Mouse (Mus musculus) hindbrain, embryonic 10.5 days (tissue): ENCODE measurements around the gene Prkar2b. TPM values are rescaled to one million over a fixed set of nuclear protein-coding genes. Genes with fewer than 3 reads are reported as not detected.

Source experiments
- DNase-seq: peaks from one replicate; pipeline ENCODE4 v3.0.0-alpha.2; 2017; ENCODE audit warnings: low spot score
- H3K27ac ChIP-seq: fragments of 300-500 bp; sonication (generic); 2 replicates; pipeline ENCODE4 v1.5.1; 2016; ENCODE audit warnings: mild to moderate bottlenecking, moderate library complexity
- H3K27me3 ChIP-seq: fragments of 300-500 bp; sonication (generic); 2 replicates; pipeline ENCODE4 v1.6.1; 2016; ENCODE audit warnings: mild to moderate bottlenecking; ENCODE audit not compliant: poor library complexity, insufficient read depth, severe bottlenecking
- H3K36me3 ChIP-seq: fragments of 300-500 bp; sonication (generic); 2 replicates; pipeline ENCODE4 v1.6.1; 2016; ENCODE audit warnings: mild to moderate bottlenecking, moderate library complexity
- H3K4me1 ChIP-seq: fragments of 300-500 bp; sonication (generic); replicated peaks from 2 replicates; pipeline ENCODE4 v1.6.1; 2016; ENCODE audit warnings: mild to moderate bottlenecking
- H3K4me3 ChIP-seq: fragments of 300-500 bp; sonication (generic); 2 replicates; pipeline ENCODE4 v1.5.1; 2016; ENCODE audit warnings: mild to moderate bottlenecking, moderate library complexity
- H3K9me3 ChIP-seq: fragments of 300-500 bp; sonication (generic); 2 replicates; pipeline ENCODE4 v1.6.1; 2016; ENCODE audit warnings: mild to moderate bottlenecking, moderate library complexity
- WGBS: fragments of 180-500 bp; shearing (Covaris S2); methylation state at CpG from one replicate; pipeline ENCODE4 v1.1.7; 2016; 5-methylcytosine and 5-hydroxymethylcytosine counted together
- polyA plus RNA-seq: library from polyadenylated mRNA; unstranded; fragments of >200 nt; fragmentation: Nextera tagmentation; extraction: Ambion mirVana; gene quantifications from 2 replicates; pipeline ENCODE4 v1.2.1, GENCODE M21; 2016

Gene Prkar2b
- polyA plus RNA-seq, 1 experiment from 2014 or later = 40.4 TPM

- Histone ChIP-seq H3K27me3 (no peaks in the 10 kb centered on the region), H3K4me3 (no peak overlapping the region), H3K9me3 (no peaks in the 10 kb centered on the region), H3K27ac (no peak overlapping the region), H3K4me1 (0 out of 2 replicates have a peak, but pooled peaks cover 5% of the 10 kb centered on the region), H3K36me3 (no peaks in the 10 kb centered on the region)
- DNase-seq = no peak
- 78% methylated on average over 5 of the region's 5 CpGs for WGBS
Measured at GRCm38 (mm10) chr12:31996877-31997276, 64.2 kb downstream of the Prkar2b start.

DNA sequence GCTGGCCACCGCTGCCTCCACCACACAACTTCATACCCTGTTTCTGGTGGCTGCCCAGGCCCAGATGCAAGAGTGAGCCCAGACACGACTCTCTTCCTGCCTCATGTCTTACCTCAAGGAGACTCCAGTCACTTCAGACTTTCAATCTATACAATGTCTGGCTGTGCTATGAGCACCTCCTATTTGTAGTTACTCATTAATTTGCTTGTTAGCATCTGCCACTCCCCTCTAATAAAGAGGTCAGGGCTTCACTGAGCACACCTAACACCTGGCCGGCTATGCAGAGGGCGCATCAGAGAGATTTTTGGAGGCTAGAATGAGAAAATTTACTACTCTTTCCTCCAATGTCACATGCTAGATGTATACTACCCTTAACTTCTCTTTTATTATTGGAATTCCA, 70.5 kb downstream of the Prkar2b start:
- 92% methylated on average over 4 of the region's 4 CpGs for WGBS
- DNase-seq = no peak
- H3K9me3 ChIP-seq = no peaks in the 10 kb centered on the region; the same call in 1 of the 2 replicates

DNA sequence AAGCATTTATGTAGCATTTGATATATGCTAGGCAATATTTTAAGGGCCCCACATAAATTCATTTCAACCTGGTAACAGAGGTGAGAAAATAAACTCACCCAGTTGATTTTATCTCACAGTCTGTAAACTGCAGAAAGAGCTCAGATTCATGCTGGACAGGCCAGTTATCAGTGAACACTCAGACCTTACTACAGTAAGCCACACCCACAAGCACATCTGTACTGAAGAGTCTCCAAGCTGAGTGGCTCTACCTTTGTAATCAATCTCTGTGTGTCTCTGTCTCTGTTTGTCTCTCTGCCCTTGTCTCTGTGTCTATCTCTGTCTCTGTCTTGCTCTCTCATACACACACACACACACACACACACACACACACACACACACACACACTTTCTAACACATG, 71.4 kb downstream of the Prkar2b start:
- Histone ChIP-seq H3K27ac (no peak overlapping the region), H3K4me3 (no peak overlapping the region), H3K9me3 (no peaks in the 10 kb centered on the region; the same call in 1 of the 2 replicates), H3K4me1 (0 out of 2 replicates have a peak, but pooled peaks cover 2% of the 10 kb centered on the region), H3K27me3 (no peaks in the 10 kb centered on the region), H3K36me3 (no peaks in the 10 kb centered on the region)
- DNase-seq = no peak

More for the DNA sequence above, 70.5 kb downstream of the Prkar2b start:
- no peaks in the 10 kb centered on the region for H3K27me3 ChIP-seq
- no peaks in the 10 kb centered on the region for H3K36me3 ChIP-seq
- H3K4me3 ChIP-seq = no peak overlapping the region
- H3K27ac ChIP-seq = no peak overlapping the region
- H3K4me1 ChIP-seq = no peaks in the 10 kb centered on the region

- Histone ChIP-seq H3K9me3 (no peaks in the 10 kb centered on the region; the same call in 1 of the 2 replicates), H3K27ac (no peak overlapping the region), H3K36me3 (0 out of 2 replicates have a peak, but pooled peaks cover 2% of the 10 kb centered on the region), H3K4me3 (no peak overlapping the region), H3K27me3 (no peaks in the 10 kb centered on the region), H3K4me1 (0 out of 2 replicates have a peak, but pooled peaks cover 4% of the 10 kb centered on the region)
- no peak for DNase-seq
- 93% methylated on average over 2 of the region's 2 CpGs for WGBS
Measured at GRCm38 (mm10) chr12:31986463-31986862, 74.6 kb downstream of the Prkar2b start.

DNA sequence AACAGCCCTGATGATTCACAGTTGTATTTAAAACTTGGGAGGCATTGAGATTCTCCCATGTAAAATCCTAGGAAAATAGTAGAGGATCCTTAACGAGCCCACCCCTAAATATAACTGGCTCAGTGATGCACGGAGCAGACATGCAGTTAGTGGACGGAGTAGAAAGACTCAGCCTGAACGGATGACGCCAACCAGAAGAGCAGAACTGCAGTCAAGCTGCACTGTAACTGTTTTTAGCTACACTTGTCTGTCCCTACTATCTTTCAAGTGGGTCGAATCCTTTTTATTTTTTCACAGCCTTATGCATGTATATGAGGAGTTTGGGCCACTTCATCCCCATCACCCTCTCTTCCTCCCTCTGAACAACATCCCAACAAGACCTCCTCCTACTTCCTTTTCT, 75.4 kb downstream of the Prkar2b start:
- Histone ChIP-seq H3K27ac (no peak overlapping the region), H3K4me1 (0 out of 2 replicates have a peak, but pooled peaks cover 4% of the 10 kb centered on the region), H3K4me3 (no peak overlapping the region), H3K9me3 (no peaks in the 10 kb centered on the region; the same call in 1 of the 2 replicates), H3K27me3 (no peaks in the 10 kb centered on the region), H3K36me3 (0 out of 2 replicates have a peak, but pooled peaks cover 2% of the 10 kb centered on the region)
- 95% methylated on average over 6 of the region's 6 CpGs for WGBS
- DNase-seq = no peak

- H3K4me3 ChIP-seq = no peak overlapping the region
- 0 out of 2 replicates have a peak, but pooled peaks cover 2% of the 10 kb centered on the region for H3K36me3 ChIP-seq
- H3K9me3 ChIP-seq = no peaks in the 10 kb centered on the region; the same call in 1 of the 2 replicates
- WGBS = 73% methylated on average over 12 of the region's 12 CpGs
- H3K27me3 ChIP-seq = no peaks in the 10 kb centered on the region
- no peak for DNase-seq
- no peak overlapping the region for H3K27ac ChIP-seq
- 0 out of 2 replicates have a peak, but pooled peaks cover 4% of the 10 kb centered on the region for H3K4me1 ChIP-seq
Measured at GRCm38 (mm10) chr12:31984664-31985063, 76.4 kb downstream of the Prkar2b start.

DNA sequence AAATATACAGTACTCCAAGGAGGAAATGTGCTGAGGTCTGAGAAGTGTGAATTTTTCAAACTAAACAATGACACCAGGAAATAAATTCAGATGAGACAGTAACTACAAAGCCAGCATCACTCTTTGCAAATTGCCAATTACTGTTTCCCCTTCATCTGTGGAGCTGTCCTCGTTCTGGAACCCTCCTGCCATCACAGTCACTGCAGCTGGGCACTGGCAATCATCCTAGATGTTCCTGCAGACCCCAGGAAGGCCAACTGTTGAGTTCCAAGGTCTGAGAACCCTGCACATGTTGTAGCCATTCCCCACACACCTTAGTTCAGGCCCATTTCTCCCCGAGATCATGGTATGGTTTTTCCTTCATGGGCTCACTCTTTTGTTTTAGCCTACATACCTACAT, 76.9 kb downstream of the Prkar2b start:
- no peak for DNase-seq
- Histone ChIP-seq H3K27me3 (no peaks in the 10 kb centered on the region), H3K27ac (no peak overlapping the region), H3K4me1 (0 out of 2 replicates have a peak, but pooled peaks cover 4% of the 10 kb centered on the region), H3K4me3 (no peak overlapping the region), H3K9me3 (no peaks in the 10 kb centered on the region; the same call in 1 of the 2 replicates), H3K36me3 (0 out of 2 replicates have a peak, but pooled peaks cover 2% of the 10 kb centered on the region)
- 61% methylated on average over 2 of the region's 2 CpGs for WGBS

DNA sequence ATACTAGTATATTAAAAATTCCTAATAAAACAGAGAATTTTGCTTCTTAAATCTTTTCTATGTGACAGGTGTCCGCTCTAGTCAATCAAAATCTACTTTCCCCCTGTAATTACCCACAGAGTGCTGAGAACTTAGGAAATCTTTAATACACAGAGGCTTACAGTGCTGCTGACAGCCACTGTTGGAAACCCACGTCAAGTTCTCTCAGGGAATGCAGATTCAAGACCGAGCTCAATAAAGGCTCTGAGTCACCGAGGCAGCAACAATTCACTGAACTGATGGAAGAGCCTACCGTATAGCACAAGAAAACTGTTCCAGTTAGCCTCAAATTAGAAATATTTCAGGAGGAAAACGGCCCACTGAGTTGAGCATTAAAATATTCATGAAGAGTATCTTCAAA, 77.3 kb downstream of the Prkar2b start:
- no peak for DNase-seq
- H3K27ac ChIP-seq = no peak overlapping the region
- 0 out of 2 replicates have a peak, but pooled peaks cover 4% of the 10 kb centered on the region for H3K4me1 ChIP-seq

DNA sequence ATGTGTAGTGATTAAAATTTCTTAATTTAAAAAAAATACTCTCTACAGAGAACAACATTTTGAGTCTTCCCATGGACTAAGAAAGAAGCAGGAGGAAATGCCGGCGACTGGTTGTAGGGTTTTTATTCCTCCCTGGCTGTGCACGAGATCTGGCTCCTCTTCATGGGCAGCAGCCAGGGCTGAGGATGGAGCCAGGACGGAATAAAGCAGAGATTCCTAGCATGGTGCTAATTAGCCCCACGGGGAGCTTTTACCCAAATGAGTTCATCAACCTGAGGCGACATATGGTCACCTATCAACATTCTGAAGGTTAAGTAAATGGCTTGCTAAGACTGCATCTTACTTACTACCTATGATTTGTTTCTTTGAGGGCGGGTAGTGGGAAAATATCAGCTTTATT, 77.9 kb downstream of the Prkar2b start:
- Histone ChIP-seq H3K27ac (no peak overlapping the region), H3K9me3 (no peaks in the 10 kb centered on the region; the same call in 1 of the 2 replicates), H3K36me3 (0 out of 2 replicates have a peak, but pooled peaks cover 2% of the 10 kb centered on the region), H3K4me1 (0 out of 2 replicates have a peak, but pooled peaks cover 4% of the 10 kb centered on the region), H3K4me3 (no peak overlapping the region), H3K27me3 (no peaks in the 10 kb centered on the region)
- 69% methylated on average over 7 of the region's 7 CpGs for WGBS
- DNase-seq = no peak

More for the DNA sequence above, 77.3 kb downstream of the Prkar2b start:
- WGBS = 80% methylated on average over 6 of the region's 6 CpGs
- H3K9me3 ChIP-seq = no peaks in the 10 kb centered on the region; the same call in 1 of the 2 replicates
- H3K27me3 ChIP-seq = no peaks in the 10 kb centered on the region
- H3K36me3 ChIP-seq = 0 out of 2 replicates have a peak, but pooled peaks cover 2% of the 10 kb centered on the region
- H3K4me3 ChIP-seq = no peak overlapping the region

DNA sequence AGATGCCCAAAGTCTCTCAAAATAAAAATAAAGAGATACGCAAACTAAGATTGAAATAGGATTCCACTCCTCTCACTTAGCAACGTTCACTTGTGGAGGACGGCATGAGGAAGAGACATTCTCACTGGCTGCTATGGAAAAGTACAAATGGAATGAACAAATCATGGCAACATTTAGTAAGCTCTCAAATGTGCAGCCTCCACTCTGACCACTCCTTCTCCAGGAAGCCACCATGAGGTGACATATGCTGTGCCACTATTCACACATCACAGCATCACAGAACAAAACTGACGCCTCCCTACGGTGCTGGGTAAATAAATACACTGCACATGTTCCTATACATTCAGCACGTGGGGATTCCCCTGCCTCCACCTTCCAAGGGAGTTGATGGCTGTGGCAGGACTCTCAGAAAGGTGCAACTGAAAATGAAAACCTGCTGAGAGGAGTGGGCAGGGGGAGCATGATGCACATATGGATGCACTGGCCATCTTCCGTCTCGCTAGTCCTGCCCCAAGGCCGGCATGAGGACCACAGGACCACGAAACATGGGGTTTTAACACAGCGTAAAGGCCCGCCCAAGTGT, 83.4 kb downstream of the Prkar2b start:
- Histone ChIP-seq H3K27ac (no peak overlapping the region), H3K9me3 (no peaks in the 10 kb centered on the region), H3K4me3 (no peak overlapping the region), H3K36me3 (0 out of 2 replicates have a peak, but pooled peaks cover 2% of the 10 kb centered on the region), H3K4me1 (0 out of 2 replicates have a peak, but pooled peaks cover 3% of the 10 kb centered on the region), H3K27me3 (no peaks in the 10 kb centered on the region)
- no peak for DNase-seq
- 70% methylated on average over 12 of the region's 12 CpGs for WGBS

DNA sequence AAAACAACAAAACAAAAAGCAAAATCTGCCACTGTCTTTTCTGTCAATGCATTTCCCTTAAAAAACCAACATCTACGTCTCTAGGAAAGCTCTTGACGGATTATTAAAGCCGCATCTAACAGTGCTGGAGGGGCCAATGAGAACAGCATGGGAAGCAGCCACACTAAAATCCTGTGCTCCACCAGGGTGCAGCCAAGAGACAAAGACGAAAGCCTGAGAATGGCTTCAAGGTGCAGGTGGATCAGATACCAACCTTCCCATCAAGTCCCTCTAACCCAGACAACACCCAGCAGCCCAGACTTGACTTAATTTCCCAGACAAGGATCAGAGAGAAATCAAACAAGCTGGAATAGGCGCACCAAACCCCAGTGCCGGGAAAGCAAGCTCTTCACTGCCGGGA, 84.6 kb downstream of the Prkar2b start:
- no peaks in the 10 kb centered on the region for H3K9me3 ChIP-seq
- DNase-seq = no peak
- H3K36me3 ChIP-seq = no peaks in the 10 kb centered on the region
- no peak overlapping the region for H3K4me3 ChIP-seq
- no peaks in the 10 kb centered on the region for H3K27me3 ChIP-seq
- 0 out of 2 replicates have a peak, but pooled peaks cover 3% of the 10 kb centered on the region for H3K4me1 ChIP-seq
- H3K27ac ChIP-seq = no peak overlapping the region
- 61% methylated on average over 7 of the region's 7 CpGs for WGBS

GRCm38 (mm10) chr12:31973473-31974172, 87.5 kb downstream of the Prkar2b start:
- H3K36me3 ChIP-seq = no peaks in the 10 kb centered on the region
- WGBS = 75% methylated on average over 13 of the region's 13 CpGs
- no peaks in the 10 kb centered on the region for H3K9me3 ChIP-seq
- no peak overlapping the region for H3K4me3 ChIP-seq
- no peak for DNase-seq
- no peak overlapping the region for H3K27ac ChIP-seq
- no peaks in the 10 kb centered on the region for H3K27me3 ChIP-seq
- H3K4me1 ChIP-seq = 0 out of 2 replicates have a peak, but pooled peaks cover 3% of the 10 kb centered on the region

DNA sequence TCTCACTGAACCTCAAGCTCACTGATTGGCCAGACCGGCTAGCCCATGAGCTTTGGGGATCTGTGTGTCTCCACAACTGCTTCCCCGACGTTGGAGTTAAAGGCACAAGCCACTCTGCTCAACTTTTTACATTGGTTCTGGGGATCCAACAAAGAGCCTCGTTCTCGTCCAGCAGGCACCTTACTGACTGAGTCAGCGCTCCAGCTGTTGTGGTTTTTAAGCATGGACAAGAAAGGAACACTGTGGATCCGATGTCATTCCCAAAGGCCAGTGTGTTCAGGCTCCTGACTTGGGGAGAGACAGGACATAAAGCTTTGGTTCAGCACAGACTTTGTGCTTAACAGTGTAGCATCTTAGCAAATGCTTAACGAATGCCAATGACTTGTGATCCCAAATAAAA, 89.5 kb downstream of the Prkar2b start:
- H3K36me3 ChIP-seq = no peaks in the 10 kb centered on the region
- no peaks in the 10 kb centered on the region for H3K9me3 ChIP-seq
- no peaks in the 10 kb centered on the region for H3K4me1 ChIP-seq
- no peak for DNase-seq
- 90% methylated on average over 8 of the region's 8 CpGs for WGBS
- no peak overlapping the region for H3K27ac ChIP-seq
- H3K4me3 ChIP-seq = no peak overlapping the region
- no peaks in the 10 kb centered on the region for H3K27me3 ChIP-seq
